Mouse (Mus musculus) cerebellum, postnatal 4 days (tissue): ENCODE measurements at regions not wholly inside any gene's neighbourhood (a gene's known extent, or its start where the extent isn't known, plus 50 kb on each side); places are given as distances from the start of the nearest gene placed in this dataset.

ENCODE experiments used
- DNase-seq, 2 experiments: peaks; one replicate each; pipeline ENCODE4 v3.0.0; 2022; ENCODE audit warnings: low spot score in 2 of 2, mixed read lengths in 1 of 2

- no peak for DNase-seq
Measured at GRCm38 (mm10) chr1:138343451-138343850, 69.9 kb downstream of the Atp6v1g3 start.

GRCm38 (mm10) chr1:138344920-138345319, 71.4 kb downstream of the Atp6v1g3 start:
- no peak for DNase-seq

GRCm38 (mm10) chr1:138345992-138346391, 72.5 kb downstream of the Atp6v1g3 start:
- DNase-seq = no peak

GRCm38 (mm10) chr1:138346904-138347303, 73.4 kb downstream of the Atp6v1g3 start:
- no peak for DNase-seq

GRCm38 (mm10) chr1:138348447-138348846, 74.9 kb downstream of the Atp6v1g3 start:
- no peak for DNase-seq

GRCm38 (mm10) chr1:138349099-138349498, 75.6 kb downstream of the Atp6v1g3 start:
- no peak for DNase-seq

- DNase-seq = no peak
Measured at GRCm38 (mm10) chr1:138356407-138356806, 82.9 kb downstream of the Atp6v1g3 start.

- no peak for DNase-seq
Measured at GRCm38 (mm10) chr1:138362684-138363472, 89.3 kb downstream of the Atp6v1g3 start.

GRCm38 (mm10) chr1:138369953-138370482, 96.5 kb downstream of the Atp6v1g3 start:
- no peak for DNase-seq

- no peak for DNase-seq
Measured at GRCm38 (mm10) chr1:138371474-138371873, 97.9 kb downstream of the Atp6v1g3 start.

GRCm38 (mm10) chr1:138384146-138384545, 110.6 kb downstream of the Atp6v1g3 start:
- no peak for DNase-seq

GRCm38 (mm10) chr1:138385156-138385841, 111.8 kb downstream of the Atp6v1g3 start:
- DNase-seq = peak in 1 of 2 experiments; percentile 6

- DNase-seq = no peak
Measured at GRCm38 (mm10) chr1:138386001-138386400, 112.5 kb downstream of the Atp6v1g3 start.

GRCm38 (mm10) chr1:138388634-138389033, 115.1 kb downstream of the Atp6v1g3 start:
- DNase-seq = peak in 1 of 2 experiments; percentile 7

- no peak for DNase-seq
Measured at GRCm38 (mm10) chr1:138389676-138390075, 116.1 kb downstream of the Atp6v1g3 start.

GRCm38 (mm10) chr1:138418610-138419009, 145.1 kb downstream of the Atp6v1g3 start:
- no peak for DNase-seq

- DNase-seq = no peak
Measured at GRCm38 (mm10) chr1:138427416-138427815, 153.9 kb downstream of the Atp6v1g3 start.
